Mouse (Mus musculus): Measurements from ENCODE around the gene Stxbp3. TPM values are rescaled to one million over a fixed set of nuclear protein-coding genes. Genes with fewer than 3 reads are reported as not detected.

Gene Stxbp3
- total RNA-seq, 2 experiments from 2014 or later = 22.4 to 23.7 TPM

DNA sequence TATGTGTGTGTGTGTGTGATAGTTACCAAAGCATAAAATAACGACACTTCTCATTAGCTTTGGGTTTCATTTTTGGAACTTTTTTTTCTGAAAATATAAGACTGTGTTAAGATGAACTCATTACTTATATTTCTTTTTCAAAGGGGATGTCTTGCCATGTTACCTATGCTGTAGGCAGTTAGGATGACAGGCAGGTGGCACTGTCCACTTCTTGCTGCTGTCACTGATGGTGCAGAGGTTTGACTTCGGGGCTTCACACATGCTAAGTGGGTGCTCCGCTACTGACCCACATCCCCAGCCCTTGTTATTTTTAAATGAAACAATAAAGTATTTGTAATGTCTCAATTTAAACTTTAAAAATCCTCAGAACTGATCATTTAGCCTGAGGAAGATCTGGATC is 67.5 kb downstream of the Stxbp3 start:
- DNase-seq (ENCODE audit: low spot score in 2 of 2) = no peak
- intact Hi-C loops (cut with DNase I) = loop anchor here (5.0 kb wide), 1 partner anchor 51 kb away; the partner anchor contains the start of gene Gpsm2

DNA sequence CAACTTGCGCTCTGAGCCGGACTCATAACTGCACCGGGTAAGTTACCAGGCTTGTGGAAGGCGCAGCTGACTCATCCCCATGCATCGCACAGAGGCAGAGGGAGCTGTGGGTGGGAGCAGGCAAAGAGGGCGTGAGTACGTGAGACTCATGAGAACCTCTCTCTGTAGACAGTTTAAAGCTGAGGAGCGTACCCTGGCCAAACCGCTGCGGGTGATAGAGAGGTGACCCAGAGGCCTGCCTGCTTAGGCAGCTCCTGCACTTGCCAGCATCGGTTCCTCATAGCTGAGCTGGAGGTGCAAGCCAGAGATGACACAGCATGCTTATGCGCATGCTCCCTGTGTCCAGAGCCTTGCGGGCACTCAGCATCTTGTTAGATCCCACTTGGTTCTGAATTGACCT is 68.1 kb downstream of the Stxbp3 start:
- intact Hi-C loops (cut with DNase I) = loop anchor here (5.0 kb wide), 1 partner anchor 50 kb away; the partner anchor contains the start of gene Gpsm2
- peak; percentile 64 to 75 for DNase-seq (ENCODE audit: low spot score in 2 of 2)

DNA sequence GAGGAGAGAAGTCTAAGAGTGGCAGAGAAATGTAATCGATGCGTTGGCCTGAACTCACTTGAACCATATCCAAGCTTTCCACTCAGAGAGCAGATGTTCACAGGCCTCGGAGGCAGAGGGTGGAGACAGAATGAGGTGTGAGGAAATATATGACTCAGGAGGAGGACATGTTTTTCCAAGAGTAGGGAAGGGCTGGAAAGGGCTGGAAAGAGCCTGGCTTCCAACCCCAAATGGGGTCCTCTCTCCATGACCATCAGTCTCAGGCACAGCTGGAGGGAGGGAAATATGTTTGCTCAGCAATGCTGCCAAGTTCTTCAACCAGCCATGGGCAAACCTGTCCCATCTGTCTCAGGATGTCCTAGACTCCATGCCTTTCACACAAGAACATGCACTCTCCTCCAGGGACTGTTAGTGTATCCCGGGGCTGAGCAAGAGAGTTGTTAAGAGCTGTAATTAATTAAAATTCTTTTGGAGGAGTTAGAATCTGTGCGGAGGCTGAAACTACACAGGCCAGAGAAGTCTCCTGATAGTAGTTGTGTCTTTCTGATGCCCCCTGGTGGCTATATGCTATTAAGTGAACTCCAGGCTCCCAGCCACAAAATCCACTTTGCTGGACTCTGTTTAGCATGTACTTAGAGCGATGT is 69.5 kb downstream of the Stxbp3 start:
- intact Hi-C loops (cut with DNase I) = loop anchor here (2.0 to 5.0 kb wide), 2 partner anchors 49 to 70 kb away; partner anchors contain the start of gene Gpsm2
- peak; percentile 58 to 61 for DNase-seq (ENCODE audit: low spot score in 2 of 2)

DNA sequence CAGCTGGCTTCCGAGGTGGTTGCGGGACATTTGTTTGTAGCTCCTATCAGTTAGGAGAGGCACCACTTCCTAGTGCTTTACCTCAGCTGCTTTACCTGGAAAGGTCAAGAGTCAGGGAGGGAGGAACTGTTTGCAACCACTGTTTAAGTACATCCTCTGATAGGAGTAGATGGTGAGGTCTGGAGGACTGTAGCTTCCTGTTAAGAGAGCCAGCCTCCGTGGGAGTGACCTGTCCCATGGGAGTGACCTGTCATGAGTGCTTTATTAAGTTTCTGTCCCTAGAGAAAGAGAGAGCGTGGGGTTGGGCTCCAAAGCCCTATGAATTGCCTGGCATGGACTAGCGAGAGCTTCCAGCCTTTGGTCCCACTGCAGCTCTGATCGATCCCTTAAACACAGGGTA is 70.8 kb downstream of the Stxbp3 start:
- intact Hi-C loops (cut with DNase I) = no loop called here
- DNase-seq (ENCODE audit: low spot score in 2 of 2) = no peak

DNA sequence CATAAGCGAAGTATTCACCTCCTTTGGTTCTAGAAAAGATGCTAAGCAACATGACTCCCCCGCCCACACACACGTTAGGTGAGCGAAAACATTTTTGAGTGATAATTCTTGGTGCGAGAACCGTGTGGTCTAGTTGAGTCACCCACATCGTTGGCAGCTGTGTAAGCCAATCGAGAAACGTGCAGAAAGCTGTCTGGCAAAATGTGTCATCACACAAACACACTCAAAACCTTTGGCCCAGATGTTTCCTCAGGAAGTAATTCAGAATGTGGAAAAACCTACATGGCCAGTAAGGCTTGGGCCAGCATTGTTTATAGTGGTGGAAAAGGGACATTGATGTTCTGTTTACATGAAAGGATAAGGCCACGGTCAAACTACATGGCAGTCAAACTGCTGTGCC is 72.9 kb downstream of the Stxbp3 start:
- intact Hi-C loops (cut with DNase I) = no loop called here
- no peak for DNase-seq (ENCODE audit: low spot score in 2 of 2)

DNA sequence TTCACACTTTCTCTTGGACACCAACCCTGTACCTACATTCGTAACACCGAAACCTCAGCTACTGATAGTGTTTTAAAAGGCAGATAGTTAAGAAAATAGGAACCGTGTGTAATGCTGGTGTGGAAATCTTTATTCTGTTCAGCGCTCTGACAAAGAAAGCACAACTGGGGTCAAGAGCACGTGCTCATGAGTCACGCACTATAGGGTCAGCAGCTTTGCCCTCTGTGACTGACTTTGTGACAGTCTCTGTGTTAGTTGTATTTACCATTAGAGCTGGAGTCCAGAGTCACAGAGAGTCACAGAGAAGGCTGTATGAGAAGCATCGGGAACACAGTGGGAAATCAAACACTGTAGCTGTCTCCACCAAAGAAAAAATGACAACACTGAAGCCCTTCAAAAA is 73.4 kb downstream of the Stxbp3 start:
- intact Hi-C loops (cut with DNase I) = no loop called here
- no peak for DNase-seq (ENCODE audit: low spot score in 2 of 2)

DNA sequence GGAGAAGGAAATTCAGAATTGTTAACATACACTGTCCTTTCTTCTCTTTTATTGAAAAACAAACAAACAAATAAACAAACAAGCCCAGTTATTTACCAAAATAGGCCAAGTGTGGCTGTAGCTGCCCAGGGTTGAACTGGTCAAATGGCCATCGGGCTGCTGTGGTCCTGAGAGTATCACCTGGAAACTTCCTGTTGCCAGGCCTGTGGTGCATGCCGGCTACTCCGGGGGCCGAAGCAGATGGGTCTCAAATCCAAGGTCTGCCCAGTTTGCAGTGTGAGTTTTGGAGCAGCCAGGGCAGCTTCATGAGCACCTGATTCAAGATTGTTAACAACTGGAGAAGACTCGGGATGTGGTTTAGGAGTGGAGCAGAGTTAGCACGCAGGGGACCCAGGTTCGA is 74.8 kb downstream of the Stxbp3 start:
- intact Hi-C loops (cut with DNase I) = no loop called here
- DNase-seq (ENCODE audit: low spot score in 2 of 2) = no peak

DNA sequence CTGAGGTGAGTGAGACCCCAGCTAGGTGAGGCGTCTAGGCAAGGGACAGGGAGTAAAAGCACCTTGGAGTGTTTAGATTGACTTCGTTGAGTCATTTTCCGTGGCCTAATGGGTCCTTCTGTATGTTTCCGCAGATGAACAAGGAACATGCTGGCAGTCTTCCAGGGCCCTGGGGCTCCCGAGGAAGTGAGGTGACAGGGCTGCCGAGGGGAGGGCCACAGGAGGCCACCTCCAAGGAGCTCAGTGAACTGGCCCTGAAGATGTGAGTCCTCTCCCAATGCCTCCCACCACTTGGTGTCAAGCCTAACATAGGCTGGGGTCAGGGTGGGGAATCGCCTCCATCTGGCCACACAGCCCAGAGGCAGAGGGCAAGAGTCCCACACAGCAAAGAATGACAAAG is 75.3 kb downstream of the Stxbp3 start:
- intact Hi-C loops (cut with DNase I) = no loop called here
- DNase-seq (ENCODE audit: low spot score in 2 of 2) = no peak

DNA sequence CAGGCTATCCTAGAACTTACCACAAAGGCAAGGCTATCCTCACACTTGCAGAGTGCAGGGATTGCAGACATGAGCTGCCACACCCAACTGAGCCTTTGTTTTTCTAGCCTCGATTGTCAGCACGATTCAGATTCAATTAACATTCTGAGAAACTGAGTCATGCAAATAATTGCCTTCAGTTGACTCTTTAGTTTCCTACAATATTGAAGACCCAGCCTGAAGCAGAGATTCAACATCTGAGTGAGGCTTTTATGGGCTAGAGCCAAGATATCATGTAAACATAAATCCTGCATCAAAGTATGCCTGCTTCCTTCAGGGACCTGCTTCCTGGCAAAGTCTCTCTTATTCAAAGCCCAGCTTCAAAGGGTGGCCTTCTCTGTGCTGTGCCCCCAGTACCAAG is 76.6 kb downstream of the Stxbp3 start:
- no peak for DNase-seq (ENCODE audit: low spot score in 2 of 2)
- intact Hi-C loops (cut with DNase I) = no loop called here

DNA sequence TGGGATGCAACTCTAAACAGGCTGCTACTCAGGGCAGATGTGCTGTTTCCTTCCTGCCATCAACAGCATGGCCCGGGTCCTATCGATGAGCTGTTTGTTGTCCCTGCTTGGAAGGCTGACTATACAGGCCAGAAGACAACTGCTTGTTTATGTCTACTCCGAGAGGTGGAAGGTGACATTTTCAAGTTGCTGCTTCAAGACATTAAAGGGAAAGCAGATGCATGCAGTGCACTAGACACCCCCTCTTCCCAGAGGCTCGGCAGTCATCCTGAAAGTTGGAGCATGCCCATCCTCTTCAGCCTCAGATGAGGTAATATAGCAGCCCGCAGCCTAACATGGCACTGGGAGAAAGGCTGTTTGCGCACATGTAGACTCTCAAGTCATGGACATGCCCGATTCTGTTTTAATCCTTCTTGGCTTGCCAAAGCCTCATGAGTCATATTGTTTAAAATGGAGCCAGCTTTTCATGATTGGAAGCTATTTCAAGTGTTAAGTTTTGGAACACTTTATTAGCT is 77.7 kb downstream of the Stxbp3 start:
- peak; percentile 39 to 55 for DNase-seq (ENCODE audit: low spot score in 2 of 2)
- intact Hi-C loops (cut with DNase I) = no loop called here

DNA sequence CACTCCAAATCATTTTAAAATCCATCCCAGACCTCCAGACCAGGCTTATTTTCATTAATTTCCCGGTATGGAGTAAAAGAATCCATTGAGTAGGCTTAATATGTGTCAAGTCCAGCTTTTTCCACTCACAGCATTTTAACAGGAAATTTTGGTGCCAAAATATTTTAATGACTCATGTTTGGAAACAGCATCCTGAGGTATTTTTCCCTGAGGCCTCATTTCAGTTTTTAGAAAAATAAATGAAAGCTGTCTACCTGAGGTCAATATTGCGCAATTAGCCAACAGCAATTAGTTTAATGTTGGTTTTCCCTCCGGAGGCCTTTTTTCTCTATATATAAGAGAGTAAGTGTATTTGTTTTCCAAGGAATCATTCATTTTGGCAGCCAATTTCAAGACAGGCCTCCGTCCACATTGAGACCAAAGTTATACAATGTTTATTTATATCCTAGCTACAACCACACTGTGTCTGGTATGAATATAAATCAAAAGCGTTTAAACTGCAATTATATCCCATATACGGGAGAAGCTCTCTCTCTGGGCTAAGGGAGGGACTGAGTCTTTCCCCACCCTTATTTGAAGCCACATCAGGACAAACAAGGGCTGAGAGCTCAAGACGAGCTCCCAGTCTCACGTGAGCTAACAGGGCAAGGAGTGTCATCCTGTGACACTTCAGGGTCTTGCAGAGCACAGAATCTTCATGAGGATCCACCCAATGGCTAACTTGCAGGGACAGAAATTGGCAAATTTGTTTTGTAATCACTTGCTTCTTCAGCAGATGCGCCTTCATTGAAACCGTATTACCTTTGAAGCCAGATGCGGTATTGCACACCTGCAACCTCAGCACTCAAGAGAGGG is 80.5 kb downstream of the Stxbp3 start:
- intact Hi-C loops (cut with DNase I) = no loop called here
- DNase-seq (ENCODE audit: low spot score in 2 of 2) = no peak

DNA sequence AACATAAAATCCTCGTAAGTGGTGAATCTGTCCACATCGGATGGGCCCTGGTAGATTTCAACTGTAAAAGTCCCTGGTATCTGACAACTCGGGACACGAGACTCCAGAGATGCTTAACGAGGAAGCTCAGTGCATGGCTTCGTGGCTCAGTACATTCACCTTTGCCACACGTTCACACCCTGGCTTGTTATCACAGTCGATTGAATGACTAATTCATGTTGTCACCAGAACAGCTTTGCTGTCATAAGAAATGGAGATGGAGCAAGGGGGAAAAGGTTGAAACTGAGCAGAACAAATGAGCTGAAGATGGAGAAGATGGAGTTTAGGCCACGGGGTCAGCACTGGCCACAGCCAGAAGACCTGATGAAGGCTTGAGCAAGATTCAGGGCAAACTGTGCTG is 82.8 kb downstream of the Stxbp3 start:
- intact Hi-C loops (cut with DNase I) = no loop called here
- no peak for DNase-seq (ENCODE audit: low spot score in 2 of 2)

DNA sequence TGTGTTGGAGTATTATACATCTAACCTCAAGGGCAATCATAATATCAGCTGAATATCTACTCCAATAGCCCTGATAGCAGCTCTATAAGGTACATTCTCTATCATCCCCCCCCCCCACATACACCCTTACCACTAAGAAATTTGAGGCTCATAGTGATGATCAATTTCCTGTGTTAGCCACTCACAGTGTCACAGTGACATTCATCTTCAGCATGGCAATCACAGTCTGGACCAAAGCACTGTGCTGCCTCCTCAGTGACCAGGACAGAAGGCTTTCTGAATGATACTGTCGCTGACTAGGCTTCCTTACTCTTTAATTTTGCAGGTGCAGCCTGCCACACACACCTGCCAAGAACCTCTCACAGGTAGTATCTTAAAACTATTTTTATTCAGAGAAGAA is 84.2 kb downstream of the Stxbp3 start:
- intact Hi-C loops (cut with DNase I) = no loop called here
- no peak for DNase-seq (ENCODE audit: low spot score in 2 of 2)

DNA sequence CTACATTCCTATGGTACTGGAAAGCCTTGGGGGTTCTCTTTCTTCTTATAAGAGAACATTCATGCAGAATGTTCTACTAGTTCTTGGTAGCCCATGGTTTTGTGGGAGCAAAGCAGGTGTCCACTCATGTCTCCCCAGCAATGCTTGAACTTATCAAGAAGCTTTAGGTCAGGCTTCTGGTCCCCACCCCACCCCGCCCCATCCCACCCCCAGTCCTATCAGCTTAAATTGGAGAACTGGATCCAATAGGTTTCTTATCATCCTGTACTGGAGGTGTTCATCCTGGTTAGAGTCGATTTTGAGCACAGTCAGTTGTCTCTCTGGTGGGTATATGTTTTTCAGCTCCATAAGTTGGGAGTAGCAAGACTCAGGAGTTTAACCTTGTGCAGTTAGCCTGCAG is 84.8 kb downstream of the Stxbp3 start:
- intact Hi-C loops (cut with DNase I) = no loop called here
- no peak for DNase-seq (ENCODE audit: low spot score in 2 of 2)

DNA sequence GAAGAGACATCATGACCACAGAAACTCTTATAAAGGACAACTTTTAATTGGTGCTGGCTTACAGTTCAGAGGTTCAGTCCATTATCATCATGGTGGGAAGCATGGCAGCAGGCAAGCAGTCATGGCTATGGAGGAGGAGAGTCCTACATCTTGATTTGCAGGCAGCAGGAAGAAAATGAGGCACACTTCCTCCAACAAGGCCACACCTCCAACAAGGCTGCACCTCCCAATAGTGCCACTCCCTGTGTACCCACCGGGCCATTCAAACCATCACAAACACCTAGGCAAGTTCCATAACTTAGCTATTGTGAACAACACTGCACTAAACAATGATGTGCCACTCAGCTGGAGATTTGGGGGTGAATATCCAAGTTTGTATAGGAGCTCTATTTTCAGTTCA is 85.8 kb downstream of the Stxbp3 start:
- DNase-seq (ENCODE audit: low spot score in 2 of 2) = no peak
- intact Hi-C loops (cut with DNase I) = no loop called here

DNA sequence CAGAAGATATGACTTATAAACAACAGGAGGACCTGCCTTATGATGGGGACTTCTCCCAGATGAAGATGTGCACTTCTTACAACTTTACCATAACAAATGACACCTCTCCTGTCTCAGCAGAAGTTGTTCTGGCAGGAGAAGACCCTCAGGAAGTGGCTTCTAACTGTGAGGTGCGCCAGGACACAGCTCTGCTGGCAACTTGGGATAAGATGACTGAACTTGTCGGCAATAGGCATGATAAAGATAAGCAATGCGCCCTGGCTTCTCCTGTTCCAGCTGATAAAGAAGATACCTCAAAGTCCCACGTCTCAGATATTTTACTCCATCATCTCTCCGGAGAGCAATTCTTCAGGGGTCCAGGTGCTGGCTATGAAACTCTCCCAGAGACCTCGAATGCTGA is 88.6 kb downstream of the Stxbp3 start:
- no peak for DNase-seq (ENCODE audit: low spot score in 2 of 2)
- intact Hi-C loops (cut with DNase I) = no loop called here

DNA sequence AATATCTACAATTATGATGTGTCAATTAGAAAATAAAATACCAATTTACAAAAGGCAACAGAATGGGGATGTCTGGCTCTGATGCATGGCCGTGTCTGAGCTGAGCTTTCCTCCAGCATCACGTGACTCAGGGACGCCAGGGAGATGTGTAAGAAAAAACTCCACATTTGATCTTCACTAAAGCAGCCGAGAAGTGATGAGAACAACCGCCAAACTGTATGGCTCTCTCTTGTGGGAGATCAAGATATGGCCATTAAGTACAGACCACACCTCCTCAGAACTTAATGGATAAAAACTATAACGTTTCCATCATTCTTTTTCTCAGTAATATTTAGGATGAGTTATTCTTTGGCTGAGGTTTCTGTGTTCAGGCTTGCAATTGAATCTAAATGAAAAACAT is 89.3 kb downstream of the Stxbp3 start:
- no peak for DNase-seq (ENCODE audit: low spot score in 2 of 2)
- intact Hi-C loops (cut with DNase I) = no loop called here

DNA sequence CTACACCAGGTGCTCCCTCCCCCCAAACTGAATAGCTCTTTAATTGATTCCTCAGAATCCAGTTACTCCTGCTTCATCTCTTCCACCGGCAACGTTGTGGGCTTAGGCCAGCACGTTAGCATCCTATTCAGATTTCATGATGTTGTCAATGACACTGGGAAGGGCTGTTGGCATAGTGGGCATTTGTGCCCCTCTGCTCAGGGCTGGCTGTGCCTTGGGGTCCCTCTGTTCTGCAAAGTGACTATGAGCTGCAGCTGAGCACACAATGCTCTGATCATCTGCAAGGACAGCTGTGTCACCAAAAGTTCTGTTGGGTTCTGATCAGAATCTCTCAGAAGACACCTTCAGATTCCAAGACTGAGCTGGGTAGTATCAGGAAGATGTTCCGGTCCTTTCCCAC is 96.3 kb downstream of the Stxbp3 start:
- intact Hi-C loops (cut with DNase I) = no loop called here
- no peak for DNase-seq (ENCODE audit: low spot score in 2 of 2)

All from left cerebral cortex, postnatal 36 days (tissue).